Mouse (Mus musculus) naive thymus-derived CD4-positive, alpha-beta T cell, adult 2 months (primary cell): ENCODE results near the gene Bcar3.

Source experiments
- DNase-seq: peaks from one replicate; pipeline ENCODE4 v3.0.0-alpha.2; 2011; ENCODE audit warnings: low read depth

The Bcar3 gene

GRCm38 (mm10) chr3:122512725-122513375 is 218.9 kb downstream of the Bcar3 start:
- DNase-seq = no peak

GRCm38 (mm10) chr3:122515568-122516326 is 221.8 kb downstream of the Bcar3 start:
- no peak for DNase-seq

- DNase-seq = no peak
These were observed 222.4 kb downstream of the Bcar3 start for GRCm38 (mm10) chr3:122516327-122516695.

GRCm38 (mm10) chr3:122517726-122518125 is 223.8 kb downstream of the Bcar3 start:
- DNase-seq = no peak

- DNase-seq = no peak
These were observed 224.3 kb downstream of the Bcar3 start for GRCm38 (mm10) chr3:122518231-122518736.

GRCm38 (mm10) chr3:122519082-122519481 is 225.1 kb downstream of the Bcar3 start:
- no peak for DNase-seq

- no peak for DNase-seq
These were observed 226.4 kb downstream of the Bcar3 start for GRCm38 (mm10) chr3:122520365-122520764.

GRCm38 (mm10) chr3:122520875-122521274 is 226.9 kb downstream of the Bcar3 start:
- no peak for DNase-seq

GRCm38 (mm10) chr3:122521294-122521693 is 227.4 kb downstream of the Bcar3 start:
- no peak for DNase-seq

GRCm38 (mm10) chr3:122528477-122528876 is 234.5 kb downstream of the Bcar3 start:
- no peak for DNase-seq

GRCm38 (mm10) chr3:122535938-122536703 is 242.2 kb downstream of the Bcar3 start:
- DNase-seq = no peak

GRCm38 (mm10) chr3:122538851-122539250 is 244.9 kb downstream of the Bcar3 start:
- no peak for DNase-seq

GRCm38 (mm10) chr3:122539961-122540690 is 246.2 kb downstream of the Bcar3 start:
- no peak for DNase-seq

- no peak for DNase-seq
These were observed 247.0 kb downstream of the Bcar3 start for GRCm38 (mm10) chr3:122540918-122541317.

GRCm38 (mm10) chr3:122545346-122545745 is 251.4 kb downstream of the Bcar3 start:
- no peak for DNase-seq

- no peak for DNase-seq
These were observed 253.5 kb downstream of the Bcar3 start for GRCm38 (mm10) chr3:122547469-122547868.

- DNase-seq = no peak
These were observed 257.2 kb downstream of the Bcar3 start for GRCm38 (mm10) chr3:122551174-122551573.

GRCm38 (mm10) chr3:122557766-122558165 is 263.8 kb downstream of the Bcar3 start:
- DNase-seq = no peak

GRCm38 (mm10) chr3:122565285-122565684 is 271.3 kb downstream of the Bcar3 start:
- no peak for DNase-seq

- DNase-seq = no peak
These were observed 272.2 kb downstream of the Bcar3 start for GRCm38 (mm10) chr3:122566112-122566511.

- no peak for DNase-seq
These were observed 272.6 kb downstream of the Bcar3 start for GRCm38 (mm10) chr3:122566549-122566948.
